Mouse (Mus musculus): Measurements from ENCODE around the gene Unc45b.
A peak's percentile ranks its signal among the peaks of the same experiment; 100 is the strongest.

The Unc45b gene

GRCm38 (mm10) chr11:82991469-82992166 is 81.3 kb downstream of the Unc45b start, which contains the start of gene Slfn9:
TSS of gene Slfn9 (minus strand) at chr11:82991830.
- DNase-seq (ENCODE audit: low read depth in 2 of 2, low spot score in 2 of 2) = peak in 1 of 2 experiments; percentile 6

Measured in CD8-positive naive resting alpha-beta T cell, adult 2 months (primary cell).